Mouse (Mus musculus): ENCODE data around the gene Tlx2.

- no peak for TF ChIP-seq CTCF (IDR thresholded peaks at IDR 0.05; ENCODE audit: borderline replicate concordance, extremely low read depth, insufficient read depth, insufficient read length)
- TF ChIP-seq POLR2A (IDR thresholded peaks at IDR 0.05; ENCODE audit: borderline replicate concordance, extremely low read depth, insufficient read depth, insufficient read length, poor library complexity, severe bottlenecking), result no peak
Measured at GRCm38 (mm10) chr6:83049367-83049766, 20.7 kb downstream of the Tlx2 start.
